Mouse (Mus musculus) thymus, adult 18-20 months (tissue): Measurements from ENCODE around the gene Gm12695.

Experiments
- DNase-seq, 2 experiments: peaks; one replicate each; pipeline ENCODE4 v3.0.0; 2022; ENCODE audit warnings: mixed read lengths in 2 of 2

Gene Gm12695

DNA sequence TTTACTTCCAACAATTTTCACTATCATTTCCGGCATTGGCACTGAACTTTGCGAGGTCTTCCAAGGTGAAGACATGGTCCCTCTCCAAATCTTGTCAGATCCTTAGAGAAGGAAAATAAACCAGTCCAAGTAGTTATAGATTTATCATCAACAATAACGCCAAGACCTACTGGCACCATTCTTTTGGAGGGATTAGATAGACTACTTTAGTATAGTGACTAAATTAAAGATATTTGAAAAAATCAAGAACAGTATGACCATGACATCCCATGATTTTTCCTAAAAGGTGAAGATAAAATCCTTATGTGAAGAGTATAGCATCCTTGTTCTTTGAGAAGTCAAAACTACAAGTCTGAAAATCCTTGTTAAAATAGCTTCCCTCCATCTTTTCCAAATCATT lies at the start of gene Gm12695:
Gm12695 (minus strand) TSS at position 101 of the 400 bp plus-strand sequence.
- no peak for DNase-seq

GRCm38 (mm10) chr4:96825540-96826045 lies 40.6 kb upstream of the Gm12695 start:
- DNase-seq, result no peak

DNA sequence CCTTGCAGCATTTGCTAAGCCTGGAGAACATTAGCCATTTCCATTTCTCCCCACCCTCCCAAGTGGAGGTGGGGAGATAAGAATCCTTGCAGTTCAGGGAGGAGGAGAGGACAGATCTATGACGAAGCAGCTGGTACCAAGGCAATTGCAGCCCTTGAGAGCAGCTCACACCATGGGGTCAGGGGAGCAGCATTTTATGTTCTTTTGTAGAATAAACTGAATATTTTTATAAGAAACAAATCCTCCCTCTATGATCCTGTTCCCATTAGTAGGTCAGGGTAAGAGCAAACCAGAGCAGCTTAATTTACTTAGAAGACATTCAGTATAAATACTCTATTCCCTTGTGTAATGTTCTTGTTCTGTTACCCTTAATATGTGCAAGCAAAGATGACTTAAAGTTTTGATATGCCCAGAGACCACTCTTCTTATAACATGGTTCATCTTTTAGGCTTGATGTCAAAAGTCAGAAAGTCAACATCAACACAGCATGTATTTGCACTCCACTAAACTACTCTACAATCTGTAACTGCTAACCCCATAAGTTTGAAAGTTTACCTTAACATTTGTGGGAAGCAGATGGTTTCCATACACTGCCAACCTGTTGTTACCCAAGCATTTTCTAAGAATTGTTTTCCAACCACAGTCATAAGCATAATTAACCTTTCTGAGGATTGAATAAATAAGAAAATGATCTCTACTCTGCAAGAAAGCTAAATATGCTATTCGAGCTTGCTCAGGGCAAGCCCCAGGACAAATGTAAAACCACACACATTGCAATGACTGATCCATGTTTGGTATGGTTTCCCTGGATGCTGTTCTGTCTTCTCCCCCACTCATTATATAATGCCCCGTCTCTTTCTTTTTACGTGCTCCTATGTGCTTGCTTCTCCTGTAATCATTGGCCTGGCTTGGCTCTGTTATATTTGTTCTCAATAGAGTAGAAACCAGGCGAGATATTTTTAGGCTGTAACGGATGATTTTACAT lies 22.1 kb upstream of the Gm12695 start:
- DNase-seq, result no peak

- no peak for DNase-seq
Measured at GRCm38 (mm10) chr4:96799380-96800157, 14.6 kb upstream of the Gm12695 start.

GRCm38 (mm10) chr4:96797583-96797982 lies 12.6 kb upstream of the Gm12695 start:
- no peak for DNase-seq

DNA sequence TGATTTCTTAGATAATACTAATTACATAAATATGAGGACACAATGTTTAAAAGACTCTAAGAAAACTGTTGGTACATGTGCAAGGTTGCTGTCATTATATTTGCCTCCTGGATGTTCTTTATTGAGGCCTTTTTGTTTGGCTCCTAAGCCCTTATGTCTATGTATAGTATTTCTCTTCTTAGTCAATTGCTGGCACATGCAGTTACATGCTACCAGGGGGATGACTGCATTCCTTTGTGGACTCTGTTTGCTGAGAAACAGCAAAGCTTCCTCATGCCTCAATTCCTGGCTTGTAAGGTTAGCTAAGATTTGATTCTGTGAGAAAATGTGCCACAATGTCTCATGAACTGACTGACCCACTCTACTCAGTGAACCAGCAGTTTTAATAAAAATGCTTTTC lies 6.3 kb upstream of the Gm12695 start:
- DNase-seq, result no peak

GRCm38 (mm10) chr4:96789905-96790304 lies 4.9 kb upstream of the Gm12695 start:
- no peak for DNase-seq

- peak; percentile 4 to 5 for DNase-seq
Measured at GRCm38 (mm10) chr4:96786610-96787009, 1.6 kb upstream of the Gm12695 start.

- no peak for DNase-seq
Measured at GRCm38 (mm10) chr4:96772966-96773566, 11.9 kb downstream of the Gm12695 start.

DNA sequence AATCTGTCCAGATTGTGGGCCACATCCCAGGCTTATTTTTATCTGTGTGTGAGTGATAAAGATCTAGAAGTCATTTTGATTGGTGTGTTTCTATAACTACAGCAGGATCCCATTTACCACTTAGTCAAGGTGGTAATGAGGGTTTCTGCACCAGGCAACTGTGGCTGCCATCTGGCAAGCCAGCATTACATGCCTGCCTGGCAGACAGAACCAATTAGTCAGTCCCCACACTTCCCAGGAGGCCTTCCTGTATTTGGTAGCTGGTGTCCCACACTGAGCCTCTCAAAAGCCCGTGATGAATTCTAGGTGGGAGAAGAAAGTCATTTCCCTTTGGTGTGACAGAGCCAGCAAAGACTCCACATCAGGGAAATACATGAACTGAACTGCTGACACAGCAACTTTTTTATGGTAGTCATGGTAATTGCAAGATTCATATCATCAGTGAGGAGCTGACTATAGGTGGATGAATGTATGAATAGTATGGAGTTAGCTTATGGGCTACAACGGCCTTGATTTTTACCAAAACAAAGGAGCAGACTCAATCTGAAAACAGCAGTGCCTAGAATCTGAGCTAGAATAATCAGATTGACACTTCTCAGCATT lies 18.5 kb downstream of the Gm12695 start:
- DNase-seq, result no peak

GRCm38 (mm10) chr4:96751953-96752352 lies 33.0 kb downstream of the Gm12695 start:
- DNase-seq, result no peak

DNA sequence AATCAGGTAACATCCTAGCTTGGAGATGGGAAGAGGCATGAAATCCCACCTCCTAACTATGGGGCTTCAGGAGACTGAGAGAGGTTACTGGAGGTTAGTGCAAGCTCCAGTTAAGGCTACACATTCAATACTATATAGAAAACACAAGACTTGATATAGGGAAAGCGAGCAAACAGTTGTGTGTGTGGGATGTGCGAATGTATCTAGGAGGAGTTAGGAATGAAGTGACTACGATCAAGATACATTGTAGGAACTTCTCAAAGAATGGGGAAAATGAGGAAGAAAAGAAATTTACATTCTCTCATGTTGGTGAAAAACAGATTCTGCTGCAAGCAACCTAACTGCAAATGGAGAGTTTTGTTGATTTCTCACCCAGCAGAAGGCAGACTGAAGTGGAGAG lies 44.5 kb downstream of the Gm12695 start:
- no peak for DNase-seq

- no peak for DNase-seq
Measured at GRCm38 (mm10) chr4:96729256-96729655, 55.7 kb downstream of the Gm12695 start.

- DNase-seq, result no peak
Measured at GRCm38 (mm10) chr4:96728211-96728610, 56.8 kb downstream of the Gm12695 start.

GRCm38 (mm10) chr4:96725415-96726055 lies 59.5 kb downstream of the Gm12695 start:
- no peak for DNase-seq

- DNase-seq, result no peak
Measured at GRCm38 (mm10) chr4:96722301-96722700, 62.7 kb downstream of the Gm12695 start.

- no peak for DNase-seq
Measured at GRCm38 (mm10) chr4:96718977-96719966, 65.7 kb downstream of the Gm12695 start.

- DNase-seq, result no peak
Measured at GRCm38 (mm10) chr4:96718503-96718902, 66.5 kb downstream of the Gm12695 start.

- no peak for DNase-seq
Measured at GRCm38 (mm10) chr4:96705281-96705951, 79.6 kb downstream of the Gm12695 start.

GRCm38 (mm10) chr4:96698218-96698561 lies 86.8 kb downstream of the Gm12695 start:
- no peak for DNase-seq
